Mouse (Mus musculus): ENCODE measurements at regions not wholly inside any gene's neighbourhood (a gene's known extent, or its start where the extent isn't known, plus 50 kb on each side); places are given as distances from the start of the nearest gene placed in this dataset.
"Not testable (repeated sequence)": the region's sequence is repeated elsewhere in the genome, so short reads cannot be mapped to it uniquely, and the experiment has no call there.

DNA sequence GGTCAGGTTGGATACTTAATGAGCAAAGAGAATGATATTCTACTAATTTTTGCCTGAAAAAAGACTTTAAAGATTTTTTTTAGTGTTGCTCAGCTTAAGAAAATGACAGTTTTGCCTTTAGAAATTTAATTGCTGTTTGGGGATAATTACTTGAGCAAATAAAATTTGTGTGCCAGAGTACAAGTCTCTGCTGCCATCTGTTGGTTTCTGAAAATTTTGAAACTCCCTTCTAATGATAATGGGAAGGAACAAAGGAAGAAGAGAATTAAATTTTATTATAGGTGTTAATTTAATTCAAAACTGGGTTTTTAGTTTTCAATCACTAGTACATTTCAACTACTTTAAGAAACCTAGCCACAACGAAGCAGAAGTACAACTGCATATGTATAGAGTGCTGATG is 94.1 kb downstream of the Gm17521 start:
- no peak for DNase-seq

- no peak for DNase-seq
Observed at GRCm38 (mm10) chrX:122892682-122893081, 136.8 kb downstream of the Gm17521 start.

DNA sequence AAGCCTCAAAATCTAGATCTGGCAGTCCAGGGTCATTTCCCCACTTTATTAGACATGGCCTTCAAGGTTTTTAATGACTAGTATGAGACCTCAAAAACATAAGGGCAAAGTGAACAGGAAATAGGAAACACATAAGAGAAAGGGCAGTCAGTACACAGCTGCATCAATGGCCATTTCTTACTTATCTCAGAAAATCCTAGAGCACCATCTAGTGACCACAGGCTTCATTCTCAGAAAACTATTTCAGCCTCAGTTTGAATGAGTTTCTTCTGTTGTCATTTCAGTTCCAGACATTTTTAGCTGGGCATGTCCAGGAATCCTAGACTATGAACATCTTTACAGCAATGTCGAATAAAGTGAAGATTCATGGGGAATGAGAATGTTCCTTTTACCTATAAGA is 175.0 kb downstream of the Gm17521 start:
- DNase-seq: peak; percentile 11

DNA sequence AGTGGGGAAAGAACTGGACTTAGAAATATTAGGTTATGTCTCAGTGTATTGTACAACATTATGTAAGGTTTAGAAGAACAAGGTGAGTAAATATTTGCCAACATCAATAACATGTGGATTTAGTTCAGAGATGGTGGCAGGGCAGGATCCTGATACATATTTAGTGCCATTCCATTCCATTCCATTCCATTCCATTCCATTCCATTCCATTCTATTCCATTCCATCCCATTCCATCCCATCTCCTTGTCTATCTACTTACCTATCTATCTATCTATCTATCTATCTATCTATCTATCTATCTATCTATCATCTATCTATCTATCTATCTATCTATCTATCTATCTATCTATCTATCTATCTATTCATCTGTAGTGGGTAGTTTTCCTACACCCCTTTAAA is 198.2 kb downstream of the Gm17521 start:
- DNase-seq: not testable (repeated sequence)

GRCm38 (mm10) chrX:122826035-122826434 is 203.4 kb downstream of the Gm17521 start:
- peak; percentile 62 for DNase-seq
